Mouse (Mus musculus): ENCODE data around the gene Ercc6.

GRCm38 (mm10) chr14:32609392-32609791 is 96.1 kb downstream of the Ercc6 start:
- no peak for TF ChIP-seq POLR2A (IDR thresholded peaks at IDR 0.05; ENCODE audit: insufficient read depth, low read depth, low read length)
- no peak for TF ChIP-seq EP300 (IDR thresholded peaks at IDR 0.05; ENCODE audit: insufficient read depth, low read depth, low read length)
- TF ChIP-seq CTCF (IDR thresholded peaks at IDR 0.05) = peak; percentile 80
